ENCODE assay signal across 13 mouse cellular contexts in the genomic region with DNA sequence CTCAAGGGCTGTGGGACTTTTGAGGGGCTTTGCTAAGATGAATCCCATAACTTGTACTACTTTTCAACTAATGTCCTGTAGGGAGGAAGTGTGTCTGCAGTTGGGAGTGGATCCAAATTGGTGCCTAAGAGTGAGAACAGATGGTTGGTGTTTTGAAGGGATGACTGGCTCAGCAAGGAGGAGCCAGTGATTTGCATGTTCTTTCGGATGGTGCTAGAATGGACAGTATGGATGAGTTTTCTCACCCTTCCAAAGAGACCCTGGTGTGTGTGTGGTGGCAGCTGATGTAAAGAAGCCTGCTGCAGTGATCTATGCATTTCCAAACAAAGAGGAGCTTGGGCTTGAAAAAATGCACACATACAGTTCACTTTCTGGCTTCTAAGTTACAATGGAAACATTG. TPM values are rescaled to one million over a fixed set of nuclear protein-coding genes. Genes with fewer than 3 reads are reported as not detected.
DNase-seq lines count a peak whose midpoint lies in the region; ATAC-seq and TF ChIP-seq lines count a peak whose summit lies in the region.
"Had no signal": no experiment of that assay in that cellular context is flagged by ENCODE, and none has a peak within 500 bp of the region (broad histone marks: within the 10 kb centered on the region; RNA-seq: fewer than 3 reads in every experiment).

No protein-coding gene starts in this region.

- peak overlapping the region; percentile 68 for H3K27ac ChIP-seq in forebrain, embryonic 13.5 days
- no peak overlapping the region for H3K27ac ChIP-seq in forebrain, embryonic 10.5 days
- H3K27ac ChIP-seq in forebrain, postnatal 0 days (ENCODE audit: low read depth, low read length) = no peak overlapping the region
- H3K27ac ChIP-seq in gastrocnemius, adult 2 months = no peak overlapping the region
- H3K27ac ChIP-seq: embryonic facial prominence, embryonic 10.5 days; limb, embryonic 15.5 days had no signal

- DNase-seq in forebrain, embryonic 10.5 days (ENCODE audit: extremely low spot score, low spot score) = no peak
- DNase-seq in left cerebral cortex, postnatal 14 days (ENCODE audit: low spot score in 2 of 2) = peak; percentile 19 to 26
- no peak for DNase-seq in left cerebral cortex, postnatal 4 days
- peak; percentile 83 for DNase-seq in brain, embryonic 14.5 days (ENCODE audit: low read depth)
- peak; percentile 34 for DNase-seq in forebrain, postnatal 0 days
- no peak for DNase-seq in gastrocnemius, adult 2 months
- DNase-seq in ovary, postnatal 14 days (ENCODE audit: low spot score) = no peak
- DNase-seq: B cell, adult 2 months; layer of hippocampus, adult 9-11 months; right cerebral cortex, postnatal 4 days had no signal

- WGBS in forebrain, embryonic 13.5 days = 32% methylated on average over 1 of the region's 1 CpGs
- 82% methylated on average over 1 of the region's 1 CpGs for WGBS in forebrain, embryonic 10.5 days
- 21% methylated on average over 1 of the region's 1 CpGs for WGBS in forebrain, postnatal 0 days

- H3K9ac ChIP-seq in forebrain, embryonic 13.5 days = no peak overlapping the region
- H3K9ac ChIP-seq in forebrain, postnatal 0 days = no peak overlapping the region
- H3K9ac ChIP-seq: limb, embryonic 15.5 days had no signal

- no peaks in the 10 kb centered on the region for H3K27me3 ChIP-seq in forebrain, embryonic 13.5 days
- no peaks in the 10 kb centered on the region for H3K27me3 ChIP-seq in forebrain, embryonic 10.5 days (ENCODE audit: poor library complexity, severe bottlenecking)
- no peaks in the 10 kb centered on the region for H3K27me3 ChIP-seq in forebrain, postnatal 0 days (ENCODE audit: insufficient read depth, low read length)
- H3K27me3 ChIP-seq: limb, embryonic 15.5 days had no signal

- peak; percentile 84 for ATAC-seq in forebrain, embryonic 13.5 days
- peak; percentile 92 for ATAC-seq in forebrain, postnatal 0 days

- intact Hi-C loops in left cerebral cortex, postnatal 14 days (cut with DNase I) = no loop called here
- intact Hi-C loops in left cerebral cortex, postnatal 4 days (cut with DNase I) = no loop called here
- intact Hi-C loops in gastrocnemius, adult 2 months (cut with DNase I) = no loop called here

- TF ChIP-seq POLR2A in brain, embryonic 14.5 days (IDR thresholded peaks at IDR 0.05; ENCODE audit: borderline replicate concordance, extremely low read depth, insufficient read depth, insufficient read length, poor library complexity, severe bottlenecking) = no peak

- H3K4me1 ChIP-seq in forebrain, embryonic 13.5 days = peaks cover 23% of the 10 kb centered on the region
- H3K4me1 ChIP-seq in forebrain, embryonic 10.5 days = no peaks in the 10 kb centered on the region; the same call in 1 of the 2 replicates
- peaks cover 12% of the 10 kb centered on the region; the same call in 1 of the 2 replicates for H3K4me1 ChIP-seq in forebrain, postnatal 0 days (ENCODE audit: insufficient read depth)
- H3K4me1 ChIP-seq: embryonic facial prominence, embryonic 10.5 days; limb, embryonic 15.5 days had no signal

- no peak overlapping the region for H3K4me2 ChIP-seq in forebrain, embryonic 13.5 days
- no peak overlapping the region for H3K4me2 ChIP-seq in forebrain, postnatal 0 days (ENCODE audit: low read depth)
- H3K4me2 ChIP-seq: limb, embryonic 15.5 days had no signal

- H3K36me3 ChIP-seq in forebrain, embryonic 13.5 days (ENCODE audit: poor library complexity, severe bottlenecking) = no peaks in the 10 kb centered on the region
- no peaks in the 10 kb centered on the region for H3K36me3 ChIP-seq in forebrain, embryonic 10.5 days (replicated peaks)
- H3K36me3 ChIP-seq in forebrain, postnatal 0 days (ENCODE audit: insufficient read depth) = no peaks in the 10 kb centered on the region
- H3K36me3 ChIP-seq: embryonic facial prominence, embryonic 10.5 days; limb, embryonic 15.5 days had no signal

- H3K9me3 ChIP-seq in forebrain, embryonic 13.5 days (replicated peaks) = no peaks in the 10 kb centered on the region
- no peaks in the 10 kb centered on the region for H3K9me3 ChIP-seq in forebrain, embryonic 10.5 days
- no peaks in the 10 kb centered on the region for H3K9me3 ChIP-seq in forebrain, postnatal 0 days (ENCODE audit: low read length)
- H3K9me3 ChIP-seq: embryonic facial prominence, embryonic 10.5 days; limb, embryonic 15.5 days had no signal

- TF ChIP-seq CTCF in brain, embryonic 14.5 days (IDR thresholded peaks at IDR 0.05; ENCODE audit: borderline replicate concordance, extremely low read depth, insufficient read depth, insufficient read length) = no peak
- TF ChIP-seq CTCF in forebrain, postnatal 0 days (IDR thresholded peaks at IDR 0.05; ENCODE audit: low read depth) = no peak
- TF ChIP-seq CTCF in gastrocnemius, adult 2 months (IDR thresholded peaks at IDR 0.05) = no peak

- no peak overlapping the region for H3K4me3 ChIP-seq in forebrain, embryonic 13.5 days
- no peak overlapping the region for H3K4me3 ChIP-seq in forebrain, embryonic 10.5 days
- no peak overlapping the region for H3K4me3 ChIP-seq in forebrain, postnatal 0 days (ENCODE audit: low read depth, low read length)
- no peak overlapping the region for H3K4me3 ChIP-seq in gastrocnemius, adult 2 months
- H3K4me3 ChIP-seq: embryonic facial prominence, embryonic 10.5 days; limb, embryonic 15.5 days had no signal

RNA-seq across cellular contexts. Expression of gene Arl8b, which starts 22.3 kb away (rescaled TPM):
- 75.7 and 82.8 TPM in 2 replicates for polyA plus RNA-seq in forebrain, embryonic 13.5 days (2015; fragmentation: Nextera tagmentation; extraction: Ambion mirVana)
- polyA plus RNA-seq in forebrain, embryonic 10.5 days (2016; fragmentation: Nextera tagmentation; extraction: Ambion mirVana) = 62.6 and 64.6 TPM in 2 replicates
- total RNA-seq in left cerebral cortex, postnatal 14 days (2021) = 100 to 1,000 TPM; 198 to 199 TPM
- 100 to 1,000 TPM; 112 to 122 TPM for total RNA-seq in left cerebral cortex, postnatal 4 days (2021)
- 29.5 and 43.5 TPM in 2 replicates for polyA plus RNA-seq in brain, embryonic 14.5 days (2012; rRNA removed)
- total RNA-seq in forebrain, postnatal 0 days (2014; rRNA removed) = 70.3 and 75.9 TPM in 2 replicates
- polyA plus RNA-seq in forebrain, postnatal 0 days (2015; fragmentation: Nextera tagmentation; extraction: Ambion mirVana) = 88.4 and 97.6 TPM in 2 replicates
- total RNA-seq in gastrocnemius, adult 2 months (2021) = 100 to 1,000 TPM; 110 to 120 TPM

RNA-seq across cellular contexts. Expression of gene Edem1, which starts 23.2 kb away (rescaled TPM):
- polyA plus RNA-seq in forebrain, embryonic 13.5 days (2015; fragmentation: Nextera tagmentation; extraction: Ambion mirVana) = 8.6 and 9.1 TPM in 2 replicates
- polyA plus RNA-seq in forebrain, embryonic 10.5 days (2016; fragmentation: Nextera tagmentation; extraction: Ambion mirVana) = 16.4 and 20.0 TPM in 2 replicates
- 10 to 100 TPM; 19.0 to 25.5 TPM for total RNA-seq in left cerebral cortex, postnatal 14 days (2021)
- total RNA-seq in left cerebral cortex, postnatal 4 days (2021) = 10 to 100 TPM; 40.0 to 48.9 TPM
- 10.9 and 12.8 TPM in 2 replicates for polyA plus RNA-seq in brain, embryonic 14.5 days (2012; rRNA removed)
- 18.9 and 21.1 TPM in 2 replicates for total RNA-seq in forebrain, postnatal 0 days (2014; rRNA removed)
- polyA plus RNA-seq in forebrain, postnatal 0 days (2015; fragmentation: Nextera tagmentation; extraction: Ambion mirVana) = 3.6 and 4.2 TPM in 2 replicates
- total RNA-seq in gastrocnemius, adult 2 months (2021) = 1 to 10 TPM; 5.4 to 6.7 TPM

Comparison
In these comparisons a context has a peak if more than half of its experiments do, and no peak if none do; other contexts are left out.
1. DNase-seq: peak in left cerebral cortex, postnatal 14 days (2 of 2), brain, embryonic 14.5 days (single experiment) and forebrain, postnatal 0 days (single experiment); none in forebrain, embryonic 10.5 days (single experiment), left cerebral cortex, postnatal 4 days (single experiment), gastrocnemius, adult 2 months (single experiment) and ovary, postnatal 14 days (single experiment).